Mouse (Mus musculus) heart, adult 2 months (tissue): ENCODE results near the gene Tmem212. TPM values are rescaled to one million over a fixed set of nuclear protein-coding genes. Genes with fewer than 3 reads are reported as not detected.
A peak's percentile ranks its signal among the peaks of the same experiment; 100 is the strongest.

Source experiments
- DNase-seq, 2 experiments: peaks; one replicate each; pipeline ENCODE4 v3.0.0; 2021
- H3K27ac ChIP-seq: fragments of 200-600 bp; 2 replicates; pipeline ENCODE4 v1.8.1; 2022
- H3K27me3 ChIP-seq: fragments of 200-500 bp; 2 replicates; pipeline ENCODE4 v1.6.1; 2012; ENCODE audit warnings: mild to moderate bottlenecking, low read length, inconsistent platforms, mixed read lengths; ENCODE audit not compliant: control insufficient read depth, insufficient read depth
- H3K36me3 ChIP-seq: fragments of 200-500 bp; 2 replicates; pipeline ENCODE4 v1.6.1; 2012; ENCODE audit warnings: low read length, inconsistent platforms; ENCODE audit not compliant: control insufficient read depth, insufficient read depth
- H3K4me1 ChIP-seq: fragments of 200-500 bp; 2 replicates; pipeline ENCODE4 v1.6.1; 2011; ENCODE audit warnings: low read length; ENCODE audit not compliant: control insufficient read depth, insufficient read depth
- H3K4me3 ChIP-seq: fragments of 200-600 bp; 2 replicates; pipeline ENCODE4 v1.8.1; 2022
- H3K79me2 ChIP-seq: fragments of 200-500 bp; replicated peaks from 2 replicates; pipeline ENCODE4 v1.6.1; 2012; ENCODE audit warnings: mild to moderate bottlenecking, inconsistent platforms, low read length, moderate library complexity, mixed read lengths; ENCODE audit not compliant: control insufficient read depth, insufficient read depth
- H3K9ac ChIP-seq: fragments of 200-500 bp; 2 replicates; pipeline ENCODE4 v1.6.1; 2012; ENCODE audit warnings: low read depth, mild to moderate bottlenecking, control low read depth, inconsistent platforms, low read length, mixed read lengths
- CTCF ChIP-seq: fragments of 200-600 bp; IDR thresholded peaks from 2 replicates; pipeline ENCODE4 v1.8.1; 2022; ENCODE audit warnings: antibody characterized with exemption, mild to moderate bottlenecking, moderate library complexity
- EP300 ChIP-seq: fragments of 200-500 bp; IDR thresholded peaks from 2 replicates; pipeline ENCODE4 v1.6.1; 2011; ENCODE audit warnings: low read depth, low read length, control low read depth; ENCODE audit not compliant: insufficient read depth
- POLR2A ChIP-seq: fragments of 200-500 bp; IDR thresholded peaks from 2 replicates; pipeline ENCODE4 v1.6.1; 2011; ENCODE audit warnings: mild to moderate bottlenecking, low read depth, low read length, control low read depth; ENCODE audit not compliant: insufficient read depth
- WGBS: fragments of 180-500 bp; shearing (Covaris S2); methylation state at CpG from one replicate; pipeline ENCODE4 v1.1.7; 2018; 5-methylcytosine and 5-hydroxymethylcytosine counted together
- intact Hi-C: fragments of 180-260 bp; cut with DNase I; formaldehyde crosslinking; loops from one replicate; pipeline ENCODE4 v1.15.1; 2025
- polyA plus RNA-seq: library from polyadenylated mRNA; depleted of rRNA; stranded (reverse); fragments of >200 nt; gene quantifications from 2 replicates; pipeline ENCODE4 v1.2.3, GENCODE M21; 2012
- total RNA-seq, 2 experiments: library from RNA; stranded (reverse); gene quantifications; 2 replicates each; pipeline ENCODE4 v1.2.3; 2021

Tmem212 gene
- total and polyA plus RNA-seq, 3 experiments = 4.9 TPM; not detected in 2

- intact Hi-C loops = no loop called here
- H3K27ac ChIP-seq = no peak overlapping the region
- no peaks in the 10 kb centered on the region for H3K36me3 ChIP-seq
- WGBS = 92% methylated on average over 11 of the region's 11 CpGs
- H3K4me1 ChIP-seq = no peaks in the 10 kb centered on the region
- peak in 1 of 2 experiments; percentile 2 for DNase-seq
- H3K9ac ChIP-seq = no peak overlapping the region
- TF ChIP-seq CTCF (no peak), EP300 (no peak), POLR2A (no peak)
- H3K4me3 ChIP-seq = no peak overlapping the region
- no peaks in the 10 kb centered on the region for H3K79me2 ChIP-seq
- H3K27me3 ChIP-seq = no peaks in the 10 kb centered on the region
Observed at GRCm38 (mm10) chr3:27921268-27922020, 25.3 kb upstream of the Tmem212 start.

- TF ChIP-seq EP300 = no peak
- TF ChIP-seq CTCF = no peak
- no peak for TF ChIP-seq POLR2A
- 85% methylated on average over 14 of the region's 14 CpGs for WGBS
- H3K4me3 ChIP-seq = no peak overlapping the region
Observed at GRCm38 (mm10) chr3:27918656-27919436, 22.7 kb upstream of the Tmem212 start.

GRCm38 (mm10) chr3:27909016-27909415, 12.8 kb upstream of the Tmem212 start:
- H3K27me3 ChIP-seq = no peaks in the 10 kb centered on the region
- 81% methylated on average over 3 of the region's 3 CpGs for WGBS
- intact Hi-C loops = no loop called here
- H3K4me1 ChIP-seq = peaks cover 8% of the 10 kb centered on the region
- no peak for TF ChIP-seq EP300
- no peak for TF ChIP-seq CTCF
- TF ChIP-seq POLR2A = no peak
- H3K4me3 ChIP-seq = no peak overlapping the region
- no peak overlapping the region for H3K9ac ChIP-seq
- DNase-seq = no peak
- H3K27ac ChIP-seq = peak overlapping the region; percentile 36; the same call in 1 of the 2 replicates
- H3K79me2 ChIP-seq = no peaks in the 10 kb centered on the region
- H3K36me3 ChIP-seq = no peaks in the 10 kb centered on the region

More at GRCm38 (mm10) chr3:27918656-27919436, 22.7 kb upstream of the Tmem212 start:
- no peak overlapping the region for H3K27ac ChIP-seq
- no peaks in the 10 kb centered on the region for H3K27me3 ChIP-seq
- no peaks in the 10 kb centered on the region for H3K79me2 ChIP-seq
- DNase-seq = peak in 1 of 2 experiments; percentile 9
- H3K9ac ChIP-seq = no peak overlapping the region
- H3K36me3 ChIP-seq = no peaks in the 10 kb centered on the region
- intact Hi-C loops = no loop called here
- H3K4me1 ChIP-seq = no peaks in the 10 kb centered on the region

- no peak overlapping the region for H3K9ac ChIP-seq
- no peaks in the 10 kb centered on the region for H3K27me3 ChIP-seq
- 67% methylated on average over 2 of the region's 2 CpGs for WGBS
- H3K79me2 ChIP-seq = no peaks in the 10 kb centered on the region
- H3K4me3 ChIP-seq = no peak overlapping the region
- peaks cover 8% of the 10 kb centered on the region for H3K4me1 ChIP-seq
- no peak for DNase-seq
- no peak overlapping the region for H3K27ac ChIP-seq
- intact Hi-C loops = no loop called here
- TF ChIP-seq EP300 = no peak
- no peak for TF ChIP-seq CTCF
- no peaks in the 10 kb centered on the region for H3K36me3 ChIP-seq
Observed at GRCm38 (mm10) chr3:27908316-27908715, 12.1 kb upstream of the Tmem212 start.

GRCm38 (mm10) chr3:27907301-27907700, 11.1 kb upstream of the Tmem212 start:
- TF ChIP-seq CTCF (no peak), POLR2A (no peak), EP300 (no peak)
- no peaks in the 10 kb centered on the region for H3K36me3 ChIP-seq
- whole genome bisulfite sequencing = 50% methylated on average over 2 of the region's 2 CpGs
- H3K27ac ChIP-seq = no peak overlapping the region
- H3K4me3 ChIP-seq = no peak overlapping the region
- intact Hi-C loops = no loop called here
- no peaks in the 10 kb centered on the region for H3K27me3 ChIP-seq
- H3K4me1 ChIP-seq = peaks cover 8% of the 10 kb centered on the region
- DNase-seq = no peak
- no peak overlapping the region for H3K9ac ChIP-seq
- H3K79me2 ChIP-seq = no peaks in the 10 kb centered on the region

GRCm38 (mm10) chr3:27906647-27907209, 10.6 kb upstream of the Tmem212 start:
- Histone ChIP-seq H3K27ac (no peak overlapping the region), H3K27me3 (no peaks in the 10 kb centered on the region), H3K36me3 (no peaks in the 10 kb centered on the region), H3K79me2 (no peaks in the 10 kb centered on the region), H3K4me1 (peaks cover 8% of the 10 kb centered on the region), H3K4me3 (no peak overlapping the region), H3K9ac (no peak overlapping the region)
- TF ChIP-seq CTCF (no peak), POLR2A (no peak), EP300 (no peak)
- intact Hi-C loops = no loop called here
- WGBS = 91% methylated on average over 7 of the region's 7 CpGs
- no peak for DNase-seq
